Mouse (Mus musculus): ENCODE data around the gene Rnaseh2b. TPM values are rescaled to one million over a fixed set of nuclear protein-coding genes. Genes with fewer than 3 reads are reported as not detected.

Rnaseh2b gene
- total and polyA plus RNA-seq, 3 experiments: 21.2 to 63.7 (median 53.6) TPM

GRCm38 (mm10) chr14:62258978-62259536, 33.3 kb upstream of the Rnaseh2b start:
- DNase-seq (ENCODE audit: extremely low read depth): no peak
- no peaks in the 10 kb centered on the region for H3K27me3 ChIP-seq (replicated peaks)
- H3K27ac ChIP-seq (ENCODE audit: insufficient read depth, low read depth): no peak overlapping the region
- in situ Hi-C loops (cut with MboI; ENCODE audit: low pct_ligation_motif_present, low pct_unique_long_range_greater_than_20kb, low sequenced_read_pairs): loop anchor here (5.0 kb wide), 1 partner anchor 198 kb away; the partner anchor contains the start of gene Gucy1b2
- no peak overlapping the region for H3K9ac ChIP-seq (ENCODE audit: insufficient read depth, low read depth)
- no peaks in the 10 kb centered on the region for H3K79me2 ChIP-seq (replicated peaks; ENCODE audit: control insufficient read depth, extremely low read depth, insufficient read depth, poor library complexity, severe bottlenecking)
- no peaks in the 10 kb centered on the region for H3K9me3 ChIP-seq (replicated peaks; ENCODE audit: low read length)
- dilution Hi-C loops (cut with MboI; ENCODE audit: extremely low pct_ligation_motif_present, extremely low pct_unique_long_range_greater_than_20kb, low sequenced_read_pairs): no loop called here
- H3K4me1 ChIP-seq (ENCODE audit: control insufficient read depth in 1 of 2, insufficient read depth in 2 of 2): no peaks in the 10 kb centered on the region
- no peak overlapping the region for H3K4me3 ChIP-seq (replicated peaks in 1 of 3; ENCODE audit: low read depth in 2 of 3, low read length in 2 of 3, poor library complexity in 1 of 3)
- H3K36me3 ChIP-seq (replicated peaks in 1 of 2; ENCODE audit: control insufficient read depth in 1 of 2, insufficient read depth in 1 of 2, low read length in 1 of 2): no peaks in the 10 kb centered on the region
- H3K4me2 ChIP-seq (ENCODE audit: insufficient read depth, low read depth, poor library complexity, severe bottlenecking): peak overlapping the region; percentile 29; the same call in 1 of the 2 replicates
- TF ChIP-seq MAZ (IDR thresholded peaks at IDR 0.05; ENCODE audit: low read depth, low read length) (no peak), PAX5 (IDR thresholded peaks at IDR 0.05; ENCODE audit: low read length) (no peak), BHLHE40 (IDR thresholded peaks at IDR 0.05; ENCODE audit: low read depth, low read length) (no peak), SMC3 (IDR thresholded peaks at IDR 0.05; ENCODE audit: low read depth, low read length) (no peak), UBTF (IDR thresholded peaks at IDR 0.05; ENCODE audit: low read depth, low read length) (no peak)

GRCm38 (mm10) chr14:62270698-62271396, 21.5 kb upstream of the Rnaseh2b start:
- Histone ChIP-seq H3K9me3 (replicated peaks; ENCODE audit: low read length) (no peaks in the 10 kb centered on the region), H3K36me3 (replicated peaks in 1 of 2; ENCODE audit: control insufficient read depth in 1 of 2, insufficient read depth in 1 of 2, low read length in 1 of 2) (no peaks in the 10 kb centered on the region), H3K4me3 (replicated peaks in 1 of 3; ENCODE audit: low read depth in 2 of 3, low read length in 2 of 3, poor library complexity in 1 of 3) (no peak overlapping the region), H3K4me2 (ENCODE audit: insufficient read depth, low read depth, poor library complexity, severe bottlenecking) (no peak overlapping the region), H3K79me2 (replicated peaks; ENCODE audit: control insufficient read depth, extremely low read depth, insufficient read depth, poor library complexity, severe bottlenecking) (no peaks in the 10 kb centered on the region), H3K9ac (ENCODE audit: insufficient read depth, low read depth) (no peak overlapping the region), H3K27me3 (replicated peaks) (no peaks in the 10 kb centered on the region), H3K27ac (ENCODE audit: insufficient read depth, low read depth) (no peak overlapping the region), H3K4me1 (ENCODE audit: control insufficient read depth in 1 of 2, insufficient read depth in 2 of 2) (peaks cover 0 to 8% of the 10 kb centered on the region in 2 experiments; a peak in 1 of 4 replicates)
- TF ChIP-seq CTCF (conservative IDR thresholded peaks at IDR 0.05 in 1 of 2, IDR thresholded peaks at IDR 0.05 in 1 of 2; ENCODE audit: low read depth in 2 of 2, low read length in 2 of 2) (no peak), ETS1 (conservative IDR thresholded peaks at IDR 0.05; ENCODE audit: low read depth, low read length) (no peak), SMC3 (IDR thresholded peaks at IDR 0.05; ENCODE audit: low read depth, low read length) (no peak), MYC (IDR thresholded peaks at IDR 0.05; ENCODE audit: low read depth, low read length) (no peak), RAD21 (IDR thresholded peaks at IDR 0.05; ENCODE audit: low read depth, low read length) (no peak), MEF2A (IDR thresholded peaks at IDR 0.05; ENCODE audit: borderline replicate concordance, low read depth, low read length) (no peak), CHD2 (IDR thresholded peaks at IDR 0.05; ENCODE audit: low read length) (no peak), JUND (conservative IDR thresholded peaks at IDR 0.05; ENCODE audit: low read depth, low read length) (no peak)
- in situ Hi-C loops (cut with MboI; ENCODE audit: low pct_ligation_motif_present, low pct_unique_long_range_greater_than_20kb, low sequenced_read_pairs) (no loop called here), dilution Hi-C loops (cut with MboI; ENCODE audit: extremely low pct_ligation_motif_present, extremely low pct_unique_long_range_greater_than_20kb, low sequenced_read_pairs) (no loop called here)
- no peak for DNase-seq (ENCODE audit: extremely low read depth)

GRCm38 (mm10) chr14:62273604-62274003, 18.8 kb upstream of the Rnaseh2b start:
- Histone ChIP-seq H3K4me3 (replicated peaks in 1 of 3; ENCODE audit: low read depth in 2 of 3, low read length in 2 of 3, poor library complexity in 1 of 3) (no peak overlapping the region), H3K27ac (ENCODE audit: insufficient read depth, low read depth) (no peak overlapping the region), H3K4me2 (ENCODE audit: insufficient read depth, low read depth, poor library complexity, severe bottlenecking) (no peak overlapping the region), H3K9ac (ENCODE audit: insufficient read depth, low read depth) (no peak overlapping the region), H3K36me3 (replicated peaks in 1 of 2; ENCODE audit: control insufficient read depth in 1 of 2, insufficient read depth in 1 of 2, low read length in 1 of 2) (no peaks in the 10 kb centered on the region), H3K9me3 (replicated peaks; ENCODE audit: low read length) (no peaks in the 10 kb centered on the region), H3K27me3 (replicated peaks) (no peaks in the 10 kb centered on the region), H3K4me1 (ENCODE audit: control insufficient read depth in 1 of 2, insufficient read depth in 2 of 2) (peaks cover 0 to 8% of the 10 kb centered on the region in 2 experiments; a peak in 1 of 4 replicates), H3K79me2 (replicated peaks; ENCODE audit: control insufficient read depth, extremely low read depth, insufficient read depth, poor library complexity, severe bottlenecking) (no peaks in the 10 kb centered on the region)
- dilution Hi-C loops (cut with MboI; ENCODE audit: extremely low pct_ligation_motif_present, extremely low pct_unique_long_range_greater_than_20kb, low sequenced_read_pairs) (no loop called here), in situ Hi-C loops (cut with MboI; ENCODE audit: low pct_ligation_motif_present, low pct_unique_long_range_greater_than_20kb, low sequenced_read_pairs) (no loop called here)
- DNase-seq (ENCODE audit: extremely low read depth): peak; percentile 24
- TF ChIP-seq CHD1 (IDR thresholded peaks at IDR 0.05; ENCODE audit: low read depth, low read length): peak; percentile 89; the same call in 1 of the 2 replicates
- TF ChIP-seq ZC3H11A (IDR thresholded peaks at IDR 0.05; ENCODE audit: low read depth, low read length): no peak
- no peak for TF ChIP-seq TBP (conservative IDR thresholded peaks at IDR 0.05; ENCODE audit: low read depth, low read length)
- TF ChIP-seq ZKSCAN1 (IDR thresholded peaks at IDR 0.05; ENCODE audit: borderline replicate concordance, low read depth, low read length): no peak
- 0 out of 2 replicates have a peak, but pooled peaks have one; percentile 29 for TF ChIP-seq JUND (conservative IDR thresholded peaks at IDR 0.05; ENCODE audit: low read depth, low read length)
- TF ChIP-seq KAT2A (IDR thresholded peaks at IDR 0.05; ENCODE audit: insufficient replicate concordance, low read length): no peak
- TF ChIP-seq MAFK (IDR thresholded peaks at IDR 0.05; ENCODE audit: insufficient replicate concordance, low read length): no peak
- no peak for TF ChIP-seq MAZ (IDR thresholded peaks at IDR 0.05; ENCODE audit: low read depth, low read length)
- TF ChIP-seq CTCF (conservative IDR thresholded peaks at IDR 0.05 in 1 of 2, IDR thresholded peaks at IDR 0.05 in 1 of 2; ENCODE audit: low read depth in 2 of 2, low read length in 2 of 2): no peak
- TF ChIP-seq E2F4 (IDR thresholded peaks at IDR 0.05; ENCODE audit: insufficient replicate concordance, low read depth, low read length): no peak
- TF ChIP-seq POLR2AphosphoS2 (IDR thresholded peaks at IDR 0.05; ENCODE audit: low read depth, low read length): no peak
- TF ChIP-seq CHD2 (IDR thresholded peaks at IDR 0.05; ENCODE audit: low read length): no peak
- peak; percentile 80 for TF ChIP-seq MEF2A (IDR thresholded peaks at IDR 0.05; ENCODE audit: borderline replicate concordance, low read depth, low read length)
- no peak for TF ChIP-seq MAX (IDR thresholded peaks at IDR 0.05; ENCODE audit: low read length)
- no peak for TF ChIP-seq SMC3 (IDR thresholded peaks at IDR 0.05; ENCODE audit: low read depth, low read length)
- TF ChIP-seq USF2 (conservative IDR thresholded peaks at IDR 0.05; ENCODE audit: low read depth, low read length): no peak
- TF ChIP-seq ETS1 (conservative IDR thresholded peaks at IDR 0.05; ENCODE audit: low read depth, low read length): no peak
